Mouse (Mus musculus) hindbrain, embryonic 10.5 days (tissue): ENCODE data around the gene Sf3b6. TPM values are rescaled to one million over a fixed set of nuclear protein-coding genes. Genes with fewer than 3 reads are reported as not detected.

Source experiments
- DNase-seq: peaks from one replicate; pipeline ENCODE4 v3.0.0-alpha.2; 2017; ENCODE audit warnings: low spot score
- H3K27ac ChIP-seq: fragments of 300-500 bp; sonication (generic); 2 replicates; pipeline ENCODE4 v1.5.1; 2016; ENCODE audit warnings: mild to moderate bottlenecking, moderate library complexity
- H3K27me3 ChIP-seq: fragments of 300-500 bp; sonication (generic); 2 replicates; pipeline ENCODE4 v1.6.1; 2016; ENCODE audit warnings: mild to moderate bottlenecking; ENCODE audit not compliant: poor library complexity, insufficient read depth, severe bottlenecking
- H3K36me3 ChIP-seq: fragments of 300-500 bp; sonication (generic); 2 replicates; pipeline ENCODE4 v1.6.1; 2016; ENCODE audit warnings: mild to moderate bottlenecking, moderate library complexity
- H3K4me1 ChIP-seq: fragments of 300-500 bp; sonication (generic); replicated peaks from 2 replicates; pipeline ENCODE4 v1.6.1; 2016; ENCODE audit warnings: mild to moderate bottlenecking
- H3K4me3 ChIP-seq: fragments of 300-500 bp; sonication (generic); 2 replicates; pipeline ENCODE4 v1.5.1; 2016; ENCODE audit warnings: mild to moderate bottlenecking, moderate library complexity
- H3K9me3 ChIP-seq: fragments of 300-500 bp; sonication (generic); 2 replicates; pipeline ENCODE4 v1.6.1; 2016; ENCODE audit warnings: mild to moderate bottlenecking, moderate library complexity
- WGBS: fragments of 180-500 bp; shearing (Covaris S2); methylation state at CpG from one replicate; pipeline ENCODE4 v1.1.7; 2016; 5-methylcytosine and 5-hydroxymethylcytosine counted together
- polyA plus RNA-seq: library from polyadenylated mRNA; unstranded; fragments of >200 nt; fragmentation: Nextera tagmentation; extraction: Ambion mirVana; gene quantifications from 2 replicates; pipeline ENCODE4 v1.2.1, GENCODE M21; 2016

The Sf3b6 gene
- polyA plus RNA-seq, 1 experiment from 2014 or later: 329 TPM

DNA sequence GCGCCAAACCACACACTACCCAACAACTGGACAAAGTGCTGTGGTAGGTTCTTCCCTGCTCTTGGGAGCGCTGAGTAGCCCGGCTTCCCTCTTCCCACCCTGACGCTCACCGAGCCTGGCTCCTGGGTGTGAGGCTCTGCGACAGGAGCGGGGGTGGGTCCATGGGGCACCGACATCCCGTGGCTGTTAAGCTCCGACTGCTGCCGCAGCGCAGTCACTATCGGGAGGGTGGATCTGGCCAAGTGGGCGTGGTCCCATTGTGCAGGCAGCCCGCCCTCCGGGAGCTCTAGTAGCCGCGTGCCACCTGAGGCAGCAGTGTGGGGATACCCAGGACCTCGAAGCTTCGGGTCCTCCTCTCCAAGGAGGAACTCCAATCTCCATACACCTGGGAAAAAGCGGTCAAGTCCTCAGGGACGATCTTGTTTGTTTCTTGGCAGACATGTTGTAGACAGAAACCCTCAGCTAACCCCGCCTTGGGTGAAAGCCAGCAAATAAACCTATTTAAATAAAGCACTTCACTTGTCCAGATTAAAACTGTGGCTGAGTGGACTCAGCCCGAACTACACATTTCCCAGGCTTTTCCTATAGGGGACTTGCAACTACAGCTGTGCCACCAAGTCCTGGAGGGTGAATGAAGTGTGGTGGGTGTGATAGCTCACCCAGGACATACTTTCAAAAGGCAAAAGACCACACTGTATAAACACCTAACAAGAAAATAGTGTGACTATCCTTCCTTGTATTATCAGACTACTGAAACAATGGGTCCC, 57.0 kb downstream of the Sf3b6 start, which contains the start of gene Mfsd2b:
Gene Mfsd2b (minus strand): TSS at position 199 of the 767 bp plus-strand sequence.
- H3K36me3 ChIP-seq: peaks cover 12% of the 10 kb centered on the region
- peaks cover 13% of the 10 kb centered on the region for H3K27me3 ChIP-seq
- WGBS: 7% methylated on average over 24 of the region's 24 CpGs
- peak; percentile 63 for DNase-seq
- peak within 1 kb of the TSS; percentile 74 for H3K27ac ChIP-seq
- H3K9me3 ChIP-seq: no peaks in the 10 kb centered on the region
- H3K4me1 ChIP-seq: peaks cover 13% of the 10 kb centered on the region; the same call in 1 of the 2 replicates
- H3K4me3 ChIP-seq: peak within 1 kb of the TSS; percentile 54

DNA sequence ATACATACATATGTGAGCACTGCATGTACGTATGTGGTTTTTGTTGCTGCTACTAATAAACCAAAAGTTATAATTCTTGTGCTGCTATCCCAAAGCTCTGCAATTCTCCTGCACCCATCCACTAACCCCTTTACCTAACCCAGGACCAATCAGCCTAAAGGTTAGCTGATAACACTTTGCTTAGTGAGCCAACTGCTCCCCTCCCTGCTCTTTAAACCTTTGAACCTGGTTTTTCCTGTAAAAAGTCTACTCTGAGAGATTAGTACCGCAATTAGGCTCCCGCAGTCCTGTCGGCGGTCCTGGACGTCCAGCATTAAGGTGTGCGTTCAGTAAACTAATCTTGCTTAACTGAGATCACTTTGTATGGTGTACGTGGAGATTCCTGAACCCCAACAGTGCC, 58.3 kb downstream of the Sf3b6 start:
- H3K27ac ChIP-seq: no peak overlapping the region
- peaks cover 25% of the 10 kb centered on the region for H3K36me3 ChIP-seq
- peaks cover 13% of the 10 kb centered on the region for H3K27me3 ChIP-seq
- DNase-seq: no peak
- peaks cover 13% of the 10 kb centered on the region; the same call in 1 of the 2 replicates for H3K4me1 ChIP-seq
- no peak overlapping the region for H3K4me3 ChIP-seq
- WGBS: 93% methylated on average over 8 of the region's 8 CpGs
- no peaks in the 10 kb centered on the region for H3K9me3 ChIP-seq

Other genes with a start within 250 kb of the Sf3b6 start
- gene Itsn2, start 224.9 kb upstream of the Sf3b6 start, polyA plus RNA-seq: 12.9 and 17.1 TPM in 2 replicates
- not detected in 2 replicates for gene Gm3625, start 224.6 kb upstream of the Sf3b6 start, polyA plus RNA-seq
- gene Fam228a, start 79.1 kb upstream of the Sf3b6 start, polyA plus RNA-seq: 0.24 and 0.41 TPM in 2 replicates
- 2.4 and 3.0 TPM in 2 replicates for gene Pfn4, start 48.5 kb upstream of the Sf3b6 start, polyA plus RNA-seq
- gene Fam228b, start 48.3 kb upstream of the Sf3b6 start, polyA plus RNA-seq: 1.1 and 3.0 TPM in 2 replicates
- gene Fkbp1b, start 24.0 kb downstream of the Sf3b6 start, polyA plus RNA-seq: 8.4 and 14.4 TPM in 2 replicates
- 27.2 and 28.1 TPM in 2 replicates for gene Wdcp, start 25.8 kb downstream of the Sf3b6 start, polyA plus RNA-seq
- gene Mfsd2b, start 56.8 kb downstream of the Sf3b6 start, polyA plus RNA-seq: 4.1 and 4.7 TPM in 2 replicates
- 17.3 and 20.6 TPM in 2 replicates for gene Ubxn2a, start 90.2 kb downstream of the Sf3b6 start, polyA plus RNA-seq
- gene Atad2b, start 99.8 kb downstream of the Sf3b6 start, polyA plus RNA-seq: 10.9 and 12.8 TPM in 2 replicates